Mouse (Mus musculus) limb, embryonic 14.5 days (tissue): ENCODE data around the gene Tbc1d1. TPM values are rescaled to one million over a fixed set of nuclear protein-coding genes. Genes with fewer than 3 reads are reported as not detected.

Source experiments
- ATAC-seq: fragments of 200-750 bp; cut with Nextera tagmentation; 2 replicates; pipeline ENCODE4 v1.8.0; 2017; ENCODE audit warnings: low read depth, moderate number of reproducible peaks, moderate TSS enrichment; ENCODE audit not compliant: low FRiP score
- DNase-seq: peaks from one replicate; pipeline ENCODE4 v3.0.0-alpha.2; 2015; ENCODE audit warnings: low spot score
- H3K27ac ChIP-seq: fragments of 300-500 bp; sonication (generic); replicated peaks from 2 replicates; pipeline ENCODE4 v1.5.1; 2014; ENCODE audit warnings: low read depth, mild to moderate bottlenecking, low read length, moderate library complexity, mixed read lengths
- H3K27me3 ChIP-seq: fragments of 300-500 bp; sonication (generic); 2 replicates; pipeline ENCODE4 v1.6.1; 2014; ENCODE audit warnings: low read length, mixed read lengths; ENCODE audit not compliant: control insufficient read depth, insufficient read depth
- H3K36me3 ChIP-seq: fragments of 300-500 bp; sonication (generic); 2 replicates; pipeline ENCODE4 v1.6.1; 2014; ENCODE audit warnings: mild to moderate bottlenecking, low read length, moderate library complexity, mixed read lengths; ENCODE audit not compliant: control insufficient read depth, insufficient read depth
- H3K4me1 ChIP-seq: fragments of 300-500 bp; sonication (generic); 2 replicates; pipeline ENCODE4 v1.6.1; 2014; ENCODE audit warnings: antibody characterized with exemption, low read length, mixed read lengths; ENCODE audit not compliant: control insufficient read depth, insufficient read depth
- H3K4me2 ChIP-seq: fragments of 300-500 bp; sonication (generic); replicated peaks from 2 replicates; pipeline ENCODE4 v1.6.1; 2014; ENCODE audit warnings: low read depth, mild to moderate bottlenecking, low read length, moderate library complexity; ENCODE audit not compliant: severe bottlenecking
- H3K4me3 ChIP-seq: fragments of 300-500 bp; sonication (generic); replicated peaks from 2 replicates; pipeline ENCODE4 v1.5.1; 2014; ENCODE audit warnings: low read length
- H3K9ac ChIP-seq: fragments of 300-500 bp; sonication (generic); 2 replicates; pipeline ENCODE4 v1.6.1; 2014; ENCODE audit warnings: mild to moderate bottlenecking, low read depth, low read length, moderate library complexity; ENCODE audit not compliant: severe bottlenecking
- H3K9me3 ChIP-seq: fragments of 300-500 bp; sonication (generic); 2 replicates; pipeline ENCODE4 v1.6.1; 2016; ENCODE audit warnings: low read length; ENCODE audit not compliant: control insufficient read depth
- POLR2A ChIP-seq: fragments of 200-500 bp; IDR thresholded peaks from 2 replicates; pipeline ENCODE4 v1.8.0; 2012; ENCODE audit warnings: inconsistent platforms, mild to moderate bottlenecking, moderate library complexity, borderline replicate concordance; ENCODE audit not compliant: insufficient read depth, insufficient read length; ENCODE audit errors: extremely low read depth
- WGBS: fragments of 180-500 bp; shearing (Covaris S2); extraction: QIAGEN DNeasy Blood & Tissue Kit; methylation state at CpG from one replicate; pipeline ENCODE4 v1.1.7; 2014; 5-methylcytosine and 5-hydroxymethylcytosine counted together
- polyA plus RNA-seq, 2 experiments: library from polyadenylated mRNA; depleted of rRNA in 1 of 2; stranded (reverse) in 1 of 2; unstranded in 1 of 2; fragments of >200 nt; fragmentation: Nextera tagmentation in 1 of 2; extraction: Ambion mirVana in 1 of 2; gene quantifications; 2 replicates each; pipeline versions ENCODE4 v1.2.1 to v1.2.3; 2012 to 2014

Gene Tbc1d1
- polyA plus RNA-seq, 2 experiments, result 23.1 to 25.5 TPM

- Histone ChIP-seq H3K4me2 (no peak overlapping the region), H3K27ac (no peak overlapping the region), H3K4me1 (no peaks in the 10 kb centered on the region), H3K4me3 (no peak overlapping the region), H3K9me3 (no peaks in the 10 kb centered on the region), H3K27me3 (no peaks in the 10 kb centered on the region), H3K36me3 (no peaks in the 10 kb centered on the region), H3K9ac (no peak overlapping the region)
- ATAC-seq, result no peak
- no peak for TF ChIP-seq POLR2A
- WGBS, result 66% methylated on average over 3 of the region's 3 CpGs
- no peak for DNase-seq
Observed at GRCm38 (mm10) chr5:64172884-64173283, 16.8 kb downstream of the Tbc1d1 start.

- no peak for DNase-seq
- Histone ChIP-seq H3K4me1 (no peaks in the 10 kb centered on the region), H3K4me2 (no peak overlapping the region), H3K36me3 (no peaks in the 10 kb centered on the region), H3K9me3 (no peaks in the 10 kb centered on the region), H3K27me3 (no peaks in the 10 kb centered on the region), H3K9ac (no peak overlapping the region), H3K4me3 (no peak overlapping the region), H3K27ac (no peak overlapping the region)
- 72% methylated on average over 16 of the region's 16 CpGs for WGBS
- no peak for TF ChIP-seq POLR2A
- no peak for ATAC-seq
Observed at GRCm38 (mm10) chr5:64173302-64173701, 17.2 kb downstream of the Tbc1d1 start.

GRCm38 (mm10) chr5:64174429-64174935, 18.4 kb downstream of the Tbc1d1 start:
- DNase-seq (no peak), ATAC-seq (no peak)
- H3K27ac ChIP-seq, result no peak overlapping the region
- WGBS, result 73% methylated on average over 5 of the region's 5 CpGs
- H3K4me1 ChIP-seq, result no peaks in the 10 kb centered on the region
- H3K27me3 ChIP-seq, result no peaks in the 10 kb centered on the region
- no peaks in the 10 kb centered on the region for H3K36me3 ChIP-seq
- no peak overlapping the region for H3K4me2 ChIP-seq
- no peak overlapping the region for H3K9ac ChIP-seq
- no peak overlapping the region for H3K4me3 ChIP-seq
- H3K9me3 ChIP-seq, result no peaks in the 10 kb centered on the region
- TF ChIP-seq POLR2A, result no peak

GRCm38 (mm10) chr5:64180548-64180947, 24.4 kb downstream of the Tbc1d1 start:
- H3K4me2 ChIP-seq, result no peak overlapping the region
- no peaks in the 10 kb centered on the region for H3K4me1 ChIP-seq
- no peak overlapping the region for H3K27ac ChIP-seq
- H3K9me3 ChIP-seq, result no peaks in the 10 kb centered on the region
- 79% methylated on average over 8 of the region's 8 CpGs for WGBS
- DNase-seq (no peak), ATAC-seq (no peak)
- no peak overlapping the region for H3K9ac ChIP-seq
- no peaks in the 10 kb centered on the region for H3K27me3 ChIP-seq
- no peak overlapping the region for H3K4me3 ChIP-seq
- no peak for TF ChIP-seq POLR2A
- no peaks in the 10 kb centered on the region for H3K36me3 ChIP-seq

- Histone ChIP-seq H3K9me3 (no peaks in the 10 kb centered on the region), H3K27ac (no peak overlapping the region), H3K4me2 (no peak overlapping the region), H3K36me3 (no peaks in the 10 kb centered on the region), H3K9ac (no peak overlapping the region), H3K4me1 (no peaks in the 10 kb centered on the region), H3K4me3 (no peak overlapping the region), H3K27me3 (no peaks in the 10 kb centered on the region)
- DNase-seq, result no peak
- TF ChIP-seq POLR2A, result no peak
- WGBS, result 65% methylated on average over 4 of the region's 4 CpGs
- no peak for ATAC-seq
Observed at GRCm38 (mm10) chr5:64183712-64184111, 27.6 kb downstream of the Tbc1d1 start.

- Histone ChIP-seq H3K4me2 (no peak overlapping the region), H3K27me3 (no peaks in the 10 kb centered on the region), H3K27ac (no peak overlapping the region), H3K9me3 (no peaks in the 10 kb centered on the region), H3K36me3 (no peaks in the 10 kb centered on the region), H3K4me1 (no peaks in the 10 kb centered on the region), H3K4me3 (no peak overlapping the region), H3K9ac (no peak overlapping the region)
- ATAC-seq (no peak), DNase-seq (no peak)
- 70% methylated on average over 7 of the region's 7 CpGs for WGBS
- no peak for TF ChIP-seq POLR2A
Observed at GRCm38 (mm10) chr5:64185257-64185656, 29.2 kb downstream of the Tbc1d1 start.
